Mouse (Mus musculus) megakaryocyte, embryonic 14.5 days (primary cell): ENCODE measurements around the gene Clta.

Experiments
- FLI1 ChIP-seq: IDR thresholded peaks from 2 replicates; pipeline ENCODE4 v1.6.1; 2012; ENCODE audit warnings: low read length, inconsistent platforms, mixed read lengths
- GATA1 ChIP-seq: IDR thresholded peaks from 3 replicates; pipeline ENCODE4 v1.6.1; 2012; ENCODE audit warnings: mixed read lengths, low read length, inconsistent platforms, borderline replicate concordance

DNA sequence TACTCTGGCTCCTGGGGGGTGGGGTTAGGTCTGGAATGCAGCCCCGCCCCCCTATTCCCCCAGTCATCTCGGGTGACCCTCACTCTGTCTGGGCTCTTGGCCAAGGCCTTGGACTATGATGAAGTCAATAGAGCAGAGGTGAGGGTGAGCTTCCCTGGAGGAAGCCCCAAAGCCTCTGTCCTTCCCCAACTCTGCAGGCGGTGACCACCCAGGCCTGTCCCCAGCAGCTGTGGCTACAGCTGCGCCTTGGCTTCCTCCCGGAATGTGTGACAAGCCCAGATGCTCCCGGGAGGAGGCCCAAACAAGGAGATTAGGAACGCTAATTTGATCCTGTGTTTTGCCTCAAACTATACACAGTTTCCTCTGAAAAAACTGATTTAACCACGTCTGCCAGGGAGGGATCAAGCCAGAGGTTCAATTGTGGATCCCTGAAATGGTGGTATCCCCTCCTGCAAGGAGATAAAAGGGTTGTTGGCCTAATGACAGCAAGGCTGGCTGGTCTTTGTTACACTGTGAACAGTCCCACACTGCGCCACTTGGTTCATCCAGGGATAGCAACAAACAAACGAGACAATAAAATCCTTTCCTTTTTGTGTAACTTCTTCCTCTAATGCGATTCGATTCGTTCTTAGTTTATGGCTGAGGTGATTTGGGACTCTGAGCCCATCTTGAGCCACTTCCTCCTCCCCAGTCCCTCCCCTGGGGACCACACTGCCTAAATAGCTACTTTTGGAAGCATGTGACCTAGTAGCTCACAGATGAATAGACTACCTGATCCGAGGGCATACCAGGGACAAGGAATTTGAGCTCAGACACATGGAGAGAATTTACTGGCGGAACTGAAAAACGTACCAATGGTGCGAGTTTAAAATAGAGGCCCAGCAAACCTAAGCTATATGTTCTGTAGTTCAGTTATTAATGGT is 25.5 kb upstream of the Clta start:
- TF ChIP-seq GATA1 (no peak), FLI1 (no peak)
